Mouse (Mus musculus): Measurements from ENCODE around the gene Fli1. TPM values are rescaled to one million over a fixed set of nuclear protein-coding genes. Genes with fewer than 3 reads are reported as not detected.

Gene Fli1
- polyA plus RNA-seq, 1 experiment from 2014 or later: 9.1 TPM

GRCm38 (mm10) chr9:32521331-32521730 lies 21.3 kb downstream of the Fli1 start:
- Histone ChIP-seq H3K4me3 (replicated peaks) (no peak overlapping the region), H3K27ac (replicated peaks) (peak overlapping the region; percentile 19; the same call in 1 of the 2 replicates), H3K9me3 (replicated peaks) (no peaks in the 10 kb centered on the region), H3K9ac (no peak overlapping the region), H3K27me3 (no peaks in the 10 kb centered on the region), H3K4me2 (no peak overlapping the region), H3K36me3 (replicated peaks) (no peaks in the 10 kb centered on the region), H3K4me1 (replicated peaks) (peaks cover 53% of the 10 kb centered on the region)
- WGBS (ENCODE audit: insufficient replicate concordance): 23% methylated on average over 3 of the region's 3 CpGs
- ATAC-seq (ENCODE audit: insufficient read depth): peak; percentile 45

- H3K36me3 ChIP-seq (replicated peaks): no peaks in the 10 kb centered on the region
- no peaks in the 10 kb centered on the region for H3K9me3 ChIP-seq (replicated peaks)
- H3K4me1 ChIP-seq (replicated peaks): peaks cover 58% of the 10 kb centered on the region
- no peak overlapping the region for H3K9ac ChIP-seq
- H3K4me3 ChIP-seq (replicated peaks): no peak overlapping the region
- WGBS (ENCODE audit: insufficient replicate concordance): 32% methylated on average over 6 of the region's 6 CpGs
- H3K27ac ChIP-seq (replicated peaks): no peak overlapping the region
- ATAC-seq (ENCODE audit: insufficient read depth): no peak
- H3K27me3 ChIP-seq: no peaks in the 10 kb centered on the region
- no peak overlapping the region for H3K4me2 ChIP-seq
Observed at GRCm38 (mm10) chr9:32520821-32521220, 21.8 kb downstream of the Fli1 start.

GRCm38 (mm10) chr9:32519101-32520051 lies 23.3 kb downstream of the Fli1 start:
- 19% methylated on average over 22 of the region's 22 CpGs for WGBS (ENCODE audit: insufficient replicate concordance)
- Histone ChIP-seq H3K4me2 (peak overlapping the region; percentile 41), H3K9me3 (replicated peaks) (no peaks in the 10 kb centered on the region), H3K27ac (replicated peaks) (peak overlapping the region; percentile 61; the same call in 1 of the 2 replicates), H3K9ac (no peak overlapping the region), H3K4me1 (replicated peaks) (peaks cover 64% of the 10 kb centered on the region), H3K27me3 (no peaks in the 10 kb centered on the region), H3K36me3 (replicated peaks) (no peaks in the 10 kb centered on the region), H3K4me3 (replicated peaks) (no peak overlapping the region)
- ATAC-seq (ENCODE audit: insufficient read depth): peak; percentile 29; the same call in 1 of the 2 replicates

- no peak for ATAC-seq (ENCODE audit: insufficient read depth)
- H3K4me2 ChIP-seq: 0 out of 2 replicates have a peak overlapping the region, but pooled peaks have one; percentile 41
Observed at GRCm38 (mm10) chr9:32518351-32519075, 24.1 kb downstream of the Fli1 start.

GRCm38 (mm10) chr9:32516691-32517090 lies 26.0 kb downstream of the Fli1 start:
- Histone ChIP-seq H3K9me3 (replicated peaks) (no peaks in the 10 kb centered on the region), H3K4me1 (replicated peaks) (peaks cover 64% of the 10 kb centered on the region), H3K4me2 (peak overlapping the region; percentile 25), H3K4me3 (replicated peaks) (no peak overlapping the region), H3K36me3 (replicated peaks) (no peaks in the 10 kb centered on the region), H3K9ac (no peak overlapping the region), H3K27ac (replicated peaks) (peak overlapping the region; percentile 64), H3K27me3 (no peaks in the 10 kb centered on the region)
- 22% methylated on average over 9 of the region's 9 CpGs for WGBS (ENCODE audit: insufficient replicate concordance)
- no peak for ATAC-seq (ENCODE audit: insufficient read depth)

More at GRCm38 (mm10) chr9:32518351-32519075, 24.1 kb downstream of the Fli1 start:
- Histone ChIP-seq H3K9me3 (replicated peaks) (no peaks in the 10 kb centered on the region), H3K36me3 (replicated peaks) (no peaks in the 10 kb centered on the region), H3K27ac (replicated peaks) (peak overlapping the region; percentile 38; the same call in 1 of the 2 replicates), H3K4me1 (replicated peaks) (peaks cover 68% of the 10 kb centered on the region), H3K4me3 (replicated peaks) (no peak overlapping the region), H3K27me3 (no peaks in the 10 kb centered on the region), H3K9ac (no peak overlapping the region)
- WGBS (ENCODE audit: insufficient replicate concordance): 64% methylated on average over 13 of the region's 13 CpGs

GRCm38 (mm10) chr9:32515894-32516686 lies 26.6 kb downstream of the Fli1 start:
- no peak overlapping the region for H3K4me3 ChIP-seq (replicated peaks)
- H3K9me3 ChIP-seq (replicated peaks): no peaks in the 10 kb centered on the region
- peaks cover 62% of the 10 kb centered on the region for H3K4me1 ChIP-seq (replicated peaks)
- H3K9ac ChIP-seq: no peak overlapping the region
- peak overlapping the region; percentile 25 for H3K4me2 ChIP-seq
- no peaks in the 10 kb centered on the region for H3K36me3 ChIP-seq (replicated peaks)
- H3K27ac ChIP-seq (replicated peaks): peak overlapping the region; percentile 64
- no peak; the same call in 1 of the 2 replicates for ATAC-seq (ENCODE audit: insufficient read depth)
- H3K27me3 ChIP-seq: no peaks in the 10 kb centered on the region
- WGBS (ENCODE audit: insufficient replicate concordance): 32% methylated on average over 10 of the region's 10 CpGs

- no peak overlapping the region for H3K4me3 ChIP-seq (replicated peaks)
- ATAC-seq (ENCODE audit: insufficient read depth): no peak
- H3K4me2 ChIP-seq: no peak overlapping the region
- no peaks in the 10 kb centered on the region for H3K9me3 ChIP-seq (replicated peaks)
- H3K9ac ChIP-seq: no peak overlapping the region
- no peaks in the 10 kb centered on the region for H3K36me3 ChIP-seq (replicated peaks)
- H3K27ac ChIP-seq (replicated peaks): 0 out of 2 replicates have a peak overlapping the region, but pooled peaks have one; percentile 2
- H3K4me1 ChIP-seq (replicated peaks): peaks cover 56% of the 10 kb centered on the region
- no peaks in the 10 kb centered on the region for H3K27me3 ChIP-seq
- WGBS (ENCODE audit: insufficient replicate concordance): 36% methylated on average over 6 of the region's 6 CpGs
Observed at GRCm38 (mm10) chr9:32514406-32515058, 28.1 kb downstream of the Fli1 start.

- H3K27me3 ChIP-seq: no peaks in the 10 kb centered on the region
- no peaks in the 10 kb centered on the region for H3K36me3 ChIP-seq (replicated peaks)
- H3K4me1 ChIP-seq (replicated peaks): peaks cover 48% of the 10 kb centered on the region
- 47% methylated on average over 2 of the region's 2 CpGs for WGBS (ENCODE audit: insufficient replicate concordance)
- no peak overlapping the region for H3K9ac ChIP-seq
- no peak overlapping the region for H3K4me2 ChIP-seq
- H3K27ac ChIP-seq (replicated peaks): no peak overlapping the region
- H3K9me3 ChIP-seq (replicated peaks): no peaks in the 10 kb centered on the region
- ATAC-seq (ENCODE audit: insufficient read depth): no peak
- no peak overlapping the region for H3K4me3 ChIP-seq (replicated peaks)
Observed at GRCm38 (mm10) chr9:32513471-32513870, 29.2 kb downstream of the Fli1 start.

- no peak overlapping the region for H3K4me3 ChIP-seq (replicated peaks)
- H3K4me1 ChIP-seq (replicated peaks): peaks cover 47% of the 10 kb centered on the region
- H3K27ac ChIP-seq (replicated peaks): 0 out of 2 replicates have a peak overlapping the region, but pooled peaks have one; percentile 29
- no peak for ATAC-seq (ENCODE audit: insufficient read depth)
- WGBS (ENCODE audit: insufficient replicate concordance): 33% methylated on average over 7 of the region's 7 CpGs
- H3K36me3 ChIP-seq (replicated peaks): no peaks in the 10 kb centered on the region
- 0 out of 2 replicates have a peak, but pooled peaks cover 4% of the 10 kb centered on the region for H3K27me3 ChIP-seq
- no peak overlapping the region for H3K4me2 ChIP-seq
- no peak overlapping the region for H3K9ac ChIP-seq
- no peaks in the 10 kb centered on the region for H3K9me3 ChIP-seq (replicated peaks)
Observed at GRCm38 (mm10) chr9:32510454-32511263, 32.0 kb downstream of the Fli1 start.

All from liver, embryonic 15.5 days (tissue).